Mouse (Mus musculus) testis, adult 2 months (tissue): ENCODE measurements around the gene Gpr6.

Experiments used
- CTCF ChIP-seq: fragments of 200-500 bp; IDR thresholded peaks from 2 replicates; pipeline ENCODE4 v1.5.1; 2012; ENCODE audit warnings: low read depth, mild to moderate bottlenecking, inconsistent platforms, low read length, moderate library complexity; ENCODE audit not compliant: control insufficient read depth, insufficient read depth, insufficient replicate concordance
- POLR2A ChIP-seq: fragments of 200-500 bp; IDR thresholded peaks from 2 replicates; pipeline ENCODE4 v1.6.1; 2012; ENCODE audit warnings: low read depth, mild to moderate bottlenecking, inconsistent platforms, low read length, moderate library complexity; ENCODE audit not compliant: control insufficient read depth

- no peak for TF ChIP-seq CTCF
- no peak for TF ChIP-seq POLR2A
These were observed 49.9 kb downstream of the Gpr6 start for GRCm38 (mm10) chr10:41022226-41022625.
